Mouse (Mus musculus): ENCODE data around the gene Acly. TPM values are rescaled to one million over a fixed set of nuclear protein-coding genes. Genes with fewer than 3 reads are reported as not detected.

Acly gene
- polyA plus RNA-seq, 1 experiment from 2014 or later, result 203 TPM

- H3K4me1 ChIP-seq, result no peaks in the 10 kb centered on the region
- no peak overlapping the region for H3K4me2 ChIP-seq (replicated peaks)
- H3K9ac ChIP-seq, result no peak overlapping the region
- H3K27ac ChIP-seq, result no peak overlapping the region
- no peak overlapping the region for H3K4me3 ChIP-seq
- 93% methylated on average over 5 of the region's 5 CpGs for WGBS
- H3K36me3 ChIP-seq, result peaks cover 69% of the 10 kb centered on the region
- no peaks in the 10 kb centered on the region for H3K9me3 ChIP-seq
- no peak for ATAC-seq (ENCODE audit: insufficient number of reproducible peaks, insufficient read depth, low FRiP score, low TSS enrichment)
- H3K27me3 ChIP-seq, result no peaks in the 10 kb centered on the region
These were observed 95.8 kb downstream of the Acly start for GRCm38 (mm10) chr11:100432002-100432401.

- no peak for ATAC-seq (ENCODE audit: insufficient number of reproducible peaks, insufficient read depth, low FRiP score, low TSS enrichment)
- H3K36me3 ChIP-seq, result peaks cover 56% of the 10 kb centered on the region
- no peak overlapping the region for H3K4me3 ChIP-seq
- no peaks in the 10 kb centered on the region for H3K27me3 ChIP-seq
- H3K4me2 ChIP-seq (replicated peaks), result no peak overlapping the region
- H3K4me1 ChIP-seq, result no peaks in the 10 kb centered on the region
- no peak overlapping the region for H3K9ac ChIP-seq
- H3K9me3 ChIP-seq, result no peaks in the 10 kb centered on the region
- H3K27ac ChIP-seq, result no peak overlapping the region
- 91% methylated on average over 7 of the region's 7 CpGs for WGBS
These were observed 97.7 kb downstream of the Acly start for GRCm38 (mm10) chr11:100430052-100430451.

GRCm38 (mm10) chr11:100428612-100429199 lies 99.1 kb downstream of the Acly start:
- 78% methylated on average over 9 of the region's 9 CpGs for WGBS
- H3K36me3 ChIP-seq, result peaks cover 65% of the 10 kb centered on the region
- H3K4me3 ChIP-seq, result no peak overlapping the region
- H3K27me3 ChIP-seq, result no peaks in the 10 kb centered on the region
- ATAC-seq (ENCODE audit: insufficient number of reproducible peaks, insufficient read depth, low FRiP score, low TSS enrichment), result no peak
- no peak overlapping the region for H3K9ac ChIP-seq
- H3K4me1 ChIP-seq, result no peaks in the 10 kb centered on the region
- no peak overlapping the region for H3K27ac ChIP-seq
- H3K4me2 ChIP-seq (replicated peaks), result no peak overlapping the region
- H3K9me3 ChIP-seq, result no peaks in the 10 kb centered on the region

GRCm38 (mm10) chr11:100426820-100427219 lies 101.0 kb downstream of the Acly start:
- no peak for ATAC-seq (ENCODE audit: insufficient number of reproducible peaks, insufficient read depth, low FRiP score, low TSS enrichment)
- Histone ChIP-seq H3K4me2 (replicated peaks) (no peak overlapping the region), H3K27me3 (no peaks in the 10 kb centered on the region), H3K27ac (no peak overlapping the region), H3K9ac (no peak overlapping the region), H3K36me3 (peaks cover 69% of the 10 kb centered on the region), H3K9me3 (no peaks in the 10 kb centered on the region), H3K4me3 (no peak overlapping the region), H3K4me1 (no peaks in the 10 kb centered on the region)
- WGBS, result 88% methylated on average over 3 of the region's 3 CpGs

Small RNAs within 50 kb of the gene (microRNA-seq; reads per million reads assigned to microRNA genes)
- gene Gm27374 (not detected), gene Mir7116 (not detected)

Other genes starting within 250 kb of the Acly start
- gene Eif1, start 208.1 kb downstream of the Acly start, polyA plus RNA-seq (2016; fragmentation: Nextera tagmentation; extraction: Ambion mirVana), result 1,469 and 1,519 TPM in 2 replicates
- gene Gast, start 193.6 kb downstream of the Acly start, polyA plus RNA-seq (2016; fragmentation: Nextera tagmentation; extraction: Ambion mirVana), result not detected in 2 replicates
- 10.6 and 13.4 TPM in 2 replicates for gene Hap1, start 171.9 kb downstream of the Acly start, polyA plus RNA-seq (2016; fragmentation: Nextera tagmentation; extraction: Ambion mirVana)
- gene Jup, start 130.2 kb downstream of the Acly start, polyA plus RNA-seq (2016; fragmentation: Nextera tagmentation; extraction: Ambion mirVana), result 70.6 and 74.0 TPM in 2 replicates
- 51.4 and 55.3 TPM in 2 replicates for gene P3h4, start 113.2 kb downstream of the Acly start, polyA plus RNA-seq (2016; fragmentation: Nextera tagmentation; extraction: Ambion mirVana)
- gene Fkbp10, start 112.3 kb downstream of the Acly start, polyA plus RNA-seq (2016; fragmentation: Nextera tagmentation; extraction: Ambion mirVana), result 109 and 113 TPM in 2 replicates
- 165 and 173 TPM in 2 replicates for gene Nt5c3b, start 86.2 kb downstream of the Acly start, polyA plus RNA-seq (2016; fragmentation: Nextera tagmentation; extraction: Ambion mirVana)
- gene Klhl10, start 86.1 kb downstream of the Acly start, polyA plus RNA-seq (2016; fragmentation: Nextera tagmentation; extraction: Ambion mirVana), result 1.3 TPM in 2 replicates
- 12.7 and 13.4 TPM in 2 replicates for gene Klhl11, start 55.3 kb downstream of the Acly start, polyA plus RNA-seq (2016; fragmentation: Nextera tagmentation; extraction: Ambion mirVana)
- 0.73 and 1.8 TPM in 2 replicates for gene Ttc25, start 17.6 kb upstream of the Acly start, polyA plus RNA-seq (2016; fragmentation: Nextera tagmentation; extraction: Ambion mirVana)
- 36.2 and 37.2 TPM in 2 replicates for gene Cnp, start 46.9 kb upstream of the Acly start, polyA plus RNA-seq (2016; fragmentation: Nextera tagmentation; extraction: Ambion mirVana)
- gene Nkiras2, start 91.2 kb upstream of the Acly start, polyA plus RNA-seq (2016; fragmentation: Nextera tagmentation; extraction: Ambion mirVana), result 80.6 and 83.7 TPM in 2 replicates
- 280 and 292 TPM in 2 replicates for gene Dnajc7, start 92.2 kb upstream of the Acly start, polyA plus RNA-seq (2016; fragmentation: Nextera tagmentation; extraction: Ambion mirVana)
- gene Zfp385c, start 164.5 kb upstream of the Acly start, polyA plus RNA-seq (2016; fragmentation: Nextera tagmentation; extraction: Ambion mirVana), result 1.5 and 2.6 TPM in 2 replicates
- 2.6 and 3.3 TPM in 2 replicates for gene Dhx58, start 176.3 kb upstream of the Acly start, polyA plus RNA-seq (2016; fragmentation: Nextera tagmentation; extraction: Ambion mirVana)
- gene Kat2a, start 184.5 kb upstream of the Acly start, polyA plus RNA-seq (2016; fragmentation: Nextera tagmentation; extraction: Ambion mirVana), result 71.2 and 72.4 TPM in 2 replicates
- gene Hspb9, start 185.8 kb upstream of the Acly start, polyA plus RNA-seq (2016; fragmentation: Nextera tagmentation; extraction: Ambion mirVana), result 0.33 TPM in 1 of 2 replicates, not detected in the other
- gene Rab5c, start 210.2 kb upstream of the Acly start, polyA plus RNA-seq (2016; fragmentation: Nextera tagmentation; extraction: Ambion mirVana), result 18.9 and 26.1 TPM in 2 replicates
- 0.46 and 0.55 TPM in 2 replicates for gene Kcnh4, start 231.9 kb upstream of the Acly start, polyA plus RNA-seq (2016; fragmentation: Nextera tagmentation; extraction: Ambion mirVana)
- not detected in 2 replicates for gene Hcrt, start 234.9 kb upstream of the Acly start, polyA plus RNA-seq (2016; fragmentation: Nextera tagmentation; extraction: Ambion mirVana)
- 5.9 and 6.3 TPM in 2 replicates for gene Ghdc, start 243.0 kb upstream of the Acly start, polyA plus RNA-seq (2016; fragmentation: Nextera tagmentation; extraction: Ambion mirVana)

Measured in embryonic facial prominence, embryonic 12.5 days (tissue).